Mouse (Mus musculus) forebrain, embryonic 10.5 days (tissue): ENCODE data around the gene Rreb1. TPM values are rescaled to one million over a fixed set of nuclear protein-coding genes. Genes with fewer than 3 reads are reported as not detected.
A peak's percentile ranks its signal among the peaks of the same experiment; 100 is the strongest.

ENCODE experiments used
- DNase-seq: peaks from one replicate; pipeline ENCODE4 v3.0.0-alpha.2; 2017; ENCODE audit warnings: low spot score; ENCODE audit errors: extremely low spot score
- H3K27ac ChIP-seq: fragments of 300-500 bp; sonication (generic); 2 replicates; pipeline ENCODE4 v1.5.1; 2016; ENCODE audit warnings: mild to moderate bottlenecking
- H3K27me3 ChIP-seq: fragments of 300-500 bp; sonication (generic); 2 replicates; pipeline ENCODE4 v1.6.1; 2016; ENCODE audit warnings: mild to moderate bottlenecking; ENCODE audit not compliant: poor library complexity, severe bottlenecking
- H3K36me3 ChIP-seq: fragments of 300-500 bp; sonication (generic); replicated peaks from 2 replicates; pipeline ENCODE4 v1.6.1; 2016; ENCODE audit warnings: mild to moderate bottlenecking, moderate library complexity
- H3K4me1 ChIP-seq: fragments of 300-500 bp; sonication (generic); 2 replicates; pipeline ENCODE4 v1.6.1; 2016
- H3K4me3 ChIP-seq: fragments of 300-500 bp; sonication (generic); 2 replicates; pipeline ENCODE4 v1.5.1; 2016; ENCODE audit warnings: mild to moderate bottlenecking, moderate library complexity
- H3K9me3 ChIP-seq: fragments of 300-500 bp; sonication (generic); 2 replicates; pipeline ENCODE4 v1.6.1; 2016; ENCODE audit warnings: mild to moderate bottlenecking, moderate library complexity
- WGBS: fragments of 180-500 bp; shearing (Covaris S2); methylation state at CpG from one replicate; pipeline ENCODE4 v1.1.7; 2016; 5-methylcytosine and 5-hydroxymethylcytosine counted together
- polyA plus RNA-seq: library from polyadenylated mRNA; unstranded; fragments of >200 nt; fragmentation: Nextera tagmentation; extraction: Ambion mirVana; gene quantifications from 2 replicates; pipeline ENCODE4 v1.2.1, GENCODE M21; 2016

The Rreb1 gene
- polyA plus RNA-seq, 1 experiment from 2014 or later = 6.6 TPM

DNA sequence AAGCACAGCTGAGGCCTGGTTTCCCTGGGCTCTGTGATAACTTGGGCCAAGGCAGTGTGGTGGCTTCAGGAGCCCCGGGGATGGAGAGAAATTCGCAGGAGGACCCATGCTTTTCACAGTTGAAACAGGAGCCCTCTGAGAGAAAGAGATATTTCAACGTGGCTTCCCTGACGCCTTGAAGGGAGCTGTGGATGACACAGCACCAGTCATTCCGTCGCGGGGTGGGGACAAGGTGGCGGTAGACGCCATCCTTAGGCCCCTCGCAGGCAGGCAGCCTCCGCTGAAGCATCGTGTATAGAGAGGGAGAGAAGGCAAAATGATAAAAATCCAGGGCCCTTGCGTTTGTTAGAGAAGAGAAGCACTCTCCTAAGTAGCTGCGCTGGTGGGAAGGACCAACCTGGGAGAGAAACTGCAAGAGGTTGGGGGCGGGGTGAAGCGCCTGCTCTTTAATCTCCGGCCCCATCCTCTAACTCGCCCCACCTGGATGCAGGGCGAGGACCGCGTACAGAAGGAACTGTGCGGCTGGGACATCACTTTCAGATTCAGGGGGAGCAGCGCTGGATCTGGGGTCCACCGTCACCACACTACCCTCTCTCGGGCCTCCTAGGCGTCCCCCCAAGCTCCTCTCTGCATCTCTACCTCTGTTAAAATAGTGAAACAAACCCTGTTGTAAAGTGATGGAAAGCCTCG lies 46.9 kb downstream of the Rreb1 start:
- peaks cover 53% of the 10 kb centered on the region for H3K4me1 ChIP-seq
- DNase-seq = no peak
- no peaks in the 10 kb centered on the region for H3K9me3 ChIP-seq
- no peaks in the 10 kb centered on the region for H3K36me3 ChIP-seq
- peaks cover 49% of the 10 kb centered on the region for H3K27me3 ChIP-seq
- H3K27ac ChIP-seq = peak overlapping the region; percentile 93
- H3K4me3 ChIP-seq = peak overlapping the region; percentile 85
- WGBS = 1% methylated on average over 27 of the region's 27 CpGs

DNA sequence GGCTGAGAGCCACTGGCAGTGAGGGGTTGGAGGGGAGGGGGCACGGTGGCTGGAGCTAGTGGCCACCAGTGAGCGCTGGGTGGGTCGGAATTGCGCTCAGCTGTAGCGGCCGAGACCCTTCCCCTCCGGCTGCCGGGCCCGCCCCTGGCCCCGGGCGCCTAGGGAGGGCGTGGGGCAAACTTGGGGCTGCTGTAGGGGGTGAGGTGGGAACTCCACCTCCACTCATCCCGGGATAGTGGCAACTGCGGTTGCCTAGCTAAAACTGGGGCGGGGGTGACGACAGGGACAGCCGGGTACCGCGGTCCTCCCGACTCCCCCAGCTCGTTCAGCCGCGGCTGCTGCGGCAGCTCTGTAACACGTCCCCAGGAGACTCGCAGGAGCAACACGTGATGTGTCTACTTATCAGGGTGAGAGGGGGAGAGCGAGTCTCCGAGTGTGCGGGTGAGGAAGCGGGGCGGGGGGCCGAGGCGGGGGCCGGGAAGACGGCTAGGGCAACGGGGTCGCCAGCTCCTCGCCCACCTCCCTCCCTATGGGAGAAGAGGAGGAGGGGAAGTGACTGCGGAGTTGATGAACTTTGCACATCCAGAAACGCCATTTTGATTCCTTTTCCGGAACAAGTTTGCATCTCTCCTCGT lies 47.6 kb downstream of the Rreb1 start:
- Histone ChIP-seq H3K4me3 (peak overlapping the region; percentile 85), H3K9me3 (no peaks in the 10 kb centered on the region), H3K4me1 (peaks cover 60% of the 10 kb centered on the region), H3K27ac (peak overlapping the region; percentile 93), H3K36me3 (no peaks in the 10 kb centered on the region), H3K27me3 (peaks cover 55% of the 10 kb centered on the region)
- under 1% methylated on average over 42 of the region's 43 CpGs for WGBS
- peak; percentile 76 for DNase-seq

DNA sequence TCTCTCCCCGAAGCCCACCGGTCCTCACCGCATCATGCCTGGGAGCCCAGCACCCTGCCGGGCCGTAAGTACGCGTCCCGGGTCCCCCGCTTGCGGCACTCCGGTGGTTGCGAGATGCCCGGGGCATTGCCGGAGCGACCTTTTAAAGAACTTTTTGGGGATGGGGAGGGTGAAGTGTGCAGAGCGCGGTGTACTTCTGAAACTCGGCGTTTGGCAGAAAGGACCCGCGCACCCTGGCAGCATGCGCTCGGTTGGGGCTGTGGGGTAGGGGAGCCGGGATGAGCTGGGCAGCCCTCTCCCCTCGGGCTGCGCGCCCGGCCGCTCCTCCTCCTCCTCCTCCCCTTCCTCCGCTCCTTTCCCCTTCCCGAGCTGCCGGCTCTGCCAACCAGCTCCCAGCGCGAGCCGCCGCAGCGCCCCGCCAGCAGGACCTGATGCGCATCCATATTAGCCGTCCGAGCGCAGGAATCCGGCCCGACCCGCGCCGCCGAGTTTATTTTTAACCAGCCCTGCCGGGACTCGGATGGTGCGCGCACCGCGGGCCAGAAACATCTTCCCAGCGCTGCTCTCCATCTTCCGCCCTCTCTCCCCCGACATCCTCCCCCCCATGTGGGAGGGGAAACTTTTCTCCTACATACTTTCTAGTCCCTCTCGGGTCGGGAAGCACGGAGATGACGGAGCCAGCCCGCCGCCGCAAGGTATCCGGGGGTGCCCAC lies 48.2 kb downstream of the Rreb1 start:
- Histone ChIP-seq H3K4me3 (peak overlapping the region; percentile 85), H3K36me3 (no peaks in the 10 kb centered on the region), H3K4me1 (peaks cover 65% of the 10 kb centered on the region), H3K27me3 (peaks cover 62% of the 10 kb centered on the region), H3K9me3 (no peaks in the 10 kb centered on the region), H3K27ac (peak overlapping the region; percentile 93)
- WGBS = under 1% methylated on average over 64 of the region's 65 CpGs
- DNase-seq = peak; percentile 69

DNA sequence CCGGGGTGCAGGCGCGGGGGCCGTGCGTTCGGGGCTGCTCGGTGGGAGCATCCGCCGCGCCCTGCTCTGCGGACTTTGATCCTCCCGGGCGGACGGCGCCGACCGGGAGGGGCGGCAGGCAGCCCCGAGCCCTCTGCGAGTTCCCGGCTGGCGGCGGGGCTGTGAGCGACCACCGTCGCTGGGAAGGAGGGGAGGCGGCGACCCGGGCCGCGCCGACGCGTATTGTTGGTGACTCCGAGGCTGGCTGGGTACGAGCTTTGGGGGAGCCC lies 48.7 kb downstream of the Rreb1 start:
- peaks cover 68% of the 10 kb centered on the region for H3K4me1 ChIP-seq

DNA sequence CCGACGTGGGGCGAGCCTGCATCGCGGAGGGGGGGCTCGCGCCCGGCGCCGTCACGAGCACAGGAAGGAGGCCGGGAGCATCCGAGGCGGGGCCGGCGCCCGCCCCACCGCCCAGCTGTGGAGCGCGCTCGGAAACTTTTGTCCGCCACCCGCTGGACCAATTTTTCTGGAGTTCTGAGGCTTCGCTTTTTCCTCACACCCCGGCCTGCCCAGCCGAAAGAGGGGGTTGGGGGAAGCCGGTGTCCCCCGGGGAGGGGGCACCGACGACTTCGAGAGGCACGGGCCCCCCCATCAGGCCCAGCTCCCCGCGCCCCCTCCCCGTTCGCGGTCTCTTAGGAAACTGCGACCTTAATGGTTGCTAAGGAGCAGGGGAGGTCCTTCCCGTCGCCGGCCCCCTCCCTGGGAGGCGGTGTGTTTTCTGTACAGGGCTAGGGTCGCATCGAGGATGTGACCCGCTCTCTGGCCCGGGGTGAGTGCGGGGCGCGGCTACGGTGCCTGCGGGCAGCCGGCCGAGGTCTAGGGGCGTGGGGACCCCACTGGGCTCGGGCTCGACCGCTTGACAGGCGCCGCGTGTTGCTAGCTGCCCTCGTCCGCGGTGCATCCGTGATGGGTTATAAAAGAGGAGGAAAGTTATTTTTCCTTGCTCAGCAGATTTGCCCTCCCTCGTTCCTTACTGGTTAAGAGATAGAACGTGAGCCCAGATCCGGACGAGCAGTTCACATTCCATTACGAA lies 49.2 kb downstream of the Rreb1 start:
- Histone ChIP-seq H3K36me3 (no peaks in the 10 kb centered on the region), H3K9me3 (no peaks in the 10 kb centered on the region), H3K27me3 (peaks cover 72% of the 10 kb centered on the region), H3K4me3 (peak overlapping the region; percentile 85), H3K27ac (peak overlapping the region; percentile 93), H3K4me1 (peaks cover 73% of the 10 kb centered on the region)
- WGBS = under 1% methylated on average over 69 of the region's 69 CpGs
- DNase-seq = peak; percentile 73

More for the DNA sequence above, 48.7 kb downstream of the Rreb1 start:
- H3K36me3 ChIP-seq = no peaks in the 10 kb centered on the region
- H3K27ac ChIP-seq = peak overlapping the region; percentile 93
- DNase-seq = no peak
- H3K27me3 ChIP-seq = peaks cover 67% of the 10 kb centered on the region
- H3K4me3 ChIP-seq = peak overlapping the region; percentile 85
- WGBS = under 1% methylated on average over 36 of the region's 36 CpGs
- no peaks in the 10 kb centered on the region for H3K9me3 ChIP-seq

DNA sequence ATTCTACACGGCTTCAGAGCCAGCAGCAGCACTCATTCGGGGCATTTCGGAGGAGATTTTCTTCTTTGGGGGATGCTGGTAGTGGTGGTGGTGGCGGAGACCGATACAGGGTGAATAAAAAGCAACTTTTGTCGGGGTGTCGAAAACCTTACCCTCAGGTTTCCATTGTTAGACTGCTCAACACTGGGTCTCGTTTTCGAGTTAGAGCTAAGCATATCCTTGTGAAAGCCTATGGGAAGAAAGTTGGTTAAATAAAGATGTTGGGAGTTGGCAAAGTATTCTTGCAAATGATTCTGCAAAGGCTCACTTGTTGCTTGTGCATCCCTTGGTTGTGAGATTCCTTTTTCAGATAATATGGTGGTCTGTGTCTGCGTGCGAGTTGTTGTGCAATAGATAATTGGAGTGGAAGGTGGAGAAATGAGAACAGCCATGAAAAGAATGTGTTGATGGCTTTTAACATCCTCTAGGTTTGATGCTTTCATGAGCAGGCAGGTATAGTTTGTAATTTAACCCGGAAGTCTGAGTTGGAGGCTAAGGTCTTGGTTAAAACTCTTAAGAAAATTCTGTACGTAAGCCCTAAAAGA lies 49.9 kb downstream of the Rreb1 start:
- H3K36me3 ChIP-seq = no peaks in the 10 kb centered on the region
- peaks cover 79% of the 10 kb centered on the region for H3K4me1 ChIP-seq
- peak overlapping the region; percentile 93 for H3K27ac ChIP-seq
- DNase-seq = no peak
- H3K27me3 ChIP-seq = peaks cover 78% of the 10 kb centered on the region
- no peaks in the 10 kb centered on the region for H3K9me3 ChIP-seq
- H3K4me3 ChIP-seq = peak overlapping the region; percentile 85
- 2% methylated on average over 13 of the region's 13 CpGs for WGBS

DNA sequence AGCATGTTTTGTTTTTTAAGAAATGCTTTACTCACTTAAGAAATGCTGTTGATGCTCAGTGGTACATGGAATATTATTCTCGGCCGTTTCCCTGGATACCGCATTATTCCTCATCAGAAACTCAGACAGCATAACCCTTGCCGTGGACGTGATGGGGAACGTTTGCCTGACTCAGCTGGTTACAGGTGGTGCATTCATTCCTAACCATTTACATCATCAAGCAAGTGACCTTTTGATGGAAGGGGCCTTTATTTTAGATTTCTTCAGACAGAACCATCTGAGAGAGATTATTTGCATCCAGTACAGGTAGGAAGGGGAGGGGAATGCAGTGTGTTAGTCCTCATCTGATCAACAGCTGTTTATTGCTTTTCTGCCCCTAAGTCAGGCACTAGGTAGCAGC lies 50.7 kb downstream of the Rreb1 start:
- Histone ChIP-seq H3K4me1 (peaks cover 88% of the 10 kb centered on the region), H3K36me3 (no peaks in the 10 kb centered on the region), H3K9me3 (no peaks in the 10 kb centered on the region), H3K4me3 (0 out of 2 replicates have a peak overlapping the region, but pooled peaks have one; percentile 5), H3K27me3 (peaks cover 76% of the 10 kb centered on the region), H3K27ac (no peak overlapping the region)
- DNase-seq = no peak
- WGBS = 18% methylated on average over 6 of the region's 6 CpGs

DNA sequence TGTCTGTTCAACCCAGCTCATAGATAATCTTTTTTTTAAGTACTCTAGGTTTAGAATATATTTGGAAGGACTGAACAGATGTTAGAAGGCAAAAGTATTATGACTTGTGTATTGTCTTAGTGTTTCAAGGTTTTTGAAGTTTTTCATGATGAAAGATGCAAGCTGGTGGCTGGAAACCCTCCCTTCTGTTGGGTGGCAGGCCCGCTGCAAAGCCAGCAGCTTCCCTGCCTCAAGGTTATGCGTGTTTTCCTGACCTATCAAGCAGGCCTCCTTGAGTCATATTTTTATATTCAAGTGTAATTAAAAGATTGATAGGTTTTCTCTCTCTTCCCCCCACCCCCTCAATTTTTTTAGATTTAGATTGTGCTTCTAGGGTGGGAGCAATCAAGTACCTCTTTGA lies 52.1 kb downstream of the Rreb1 start:
- 39% methylated on average over 2 of the region's 2 CpGs for WGBS
- Histone ChIP-seq H3K4me3 (no peak overlapping the region), H3K27ac (no peak overlapping the region), H3K27me3 (peaks cover 63% of the 10 kb centered on the region), H3K9me3 (no peaks in the 10 kb centered on the region), H3K4me1 (peaks cover 79% of the 10 kb centered on the region), H3K36me3 (no peaks in the 10 kb centered on the region)
- DNase-seq = no peak

DNA sequence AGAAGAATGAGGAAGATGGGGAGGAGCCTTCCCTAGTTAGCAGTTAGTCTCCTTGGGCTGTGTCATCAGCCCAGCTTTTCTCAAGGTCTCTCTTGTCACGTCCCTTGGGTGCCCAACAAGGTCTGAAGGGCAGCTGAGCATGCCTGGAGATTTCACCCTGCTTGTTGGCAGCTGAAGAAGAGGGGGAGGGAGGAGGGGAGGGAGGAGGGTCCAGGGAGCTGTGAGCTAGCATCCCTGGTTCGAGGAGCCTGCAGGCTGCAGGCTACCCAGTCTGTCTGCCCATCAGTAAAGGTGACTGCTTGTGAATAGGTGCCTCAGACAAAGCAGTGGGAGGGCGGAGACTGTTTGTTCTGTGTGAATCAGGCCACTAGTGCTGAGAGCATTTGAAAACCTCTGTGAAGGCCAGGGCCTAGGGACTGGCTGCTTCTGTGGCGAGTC lies 52.7 kb downstream of the Rreb1 start:
- Histone ChIP-seq H3K27me3 (peaks cover 59% of the 10 kb centered on the region), H3K27ac (peak overlapping the region; percentile 35; the same call in 1 of the 2 replicates), H3K4me1 (peaks cover 73% of the 10 kb centered on the region), H3K36me3 (no peaks in the 10 kb centered on the region), H3K4me3 (no peak overlapping the region), H3K9me3 (no peaks in the 10 kb centered on the region)
- 10% methylated on average over 4 of the region's 4 CpGs for WGBS
- no peak for DNase-seq

DNA sequence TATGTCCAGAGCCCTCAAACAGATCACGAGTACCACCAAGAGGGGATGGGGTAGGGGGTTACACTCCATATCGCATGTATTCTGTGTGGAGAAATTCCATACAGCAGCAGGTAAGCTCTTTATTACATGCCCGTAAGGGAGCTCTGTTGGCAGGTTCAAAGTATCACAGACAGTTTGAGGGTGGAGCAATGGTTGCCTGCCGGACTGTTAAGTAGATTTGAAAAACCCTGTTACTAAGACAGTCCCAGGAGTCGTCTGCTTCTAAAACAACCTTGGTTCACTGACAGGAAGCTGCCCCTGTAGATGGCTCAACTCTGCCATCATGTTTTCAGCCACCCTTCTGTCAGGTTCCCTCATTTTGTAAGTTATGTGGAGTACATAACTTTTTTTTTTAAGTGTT lies 54.3 kb downstream of the Rreb1 start:
- Histone ChIP-seq H3K4me3 (no peak overlapping the region), H3K27me3 (peaks cover 59% of the 10 kb centered on the region), H3K4me1 (peaks cover 64% of the 10 kb centered on the region), H3K36me3 (no peaks in the 10 kb centered on the region), H3K27ac (no peak overlapping the region), H3K9me3 (no peaks in the 10 kb centered on the region)
- DNase-seq = no peak
- WGBS = 31% methylated on average over 5 of the region's 5 CpGs

DNA sequence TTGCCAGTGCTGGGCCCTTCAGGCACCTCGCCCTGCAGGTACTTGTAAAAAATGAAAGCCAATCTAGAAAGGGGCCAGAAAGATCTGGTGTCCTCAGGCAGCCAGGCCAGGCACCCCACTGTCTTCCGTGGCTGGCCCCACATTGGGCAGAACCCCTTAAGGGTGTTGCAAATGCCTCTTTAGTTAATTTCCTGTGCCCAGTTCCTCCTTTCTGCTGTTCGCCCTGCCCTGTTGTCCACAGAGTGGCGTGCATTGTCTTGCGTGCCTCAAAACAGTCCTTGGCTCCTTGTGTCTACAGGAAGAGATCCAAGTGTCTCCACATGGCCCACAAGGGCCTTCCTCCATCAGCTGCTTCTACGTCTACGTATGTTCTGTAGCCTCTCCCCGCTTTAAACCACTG lies 55.3 kb downstream of the Rreb1 start:
- DNase-seq = no peak
- Histone ChIP-seq H3K4me1 (peaks cover 54% of the 10 kb centered on the region), H3K9me3 (no peaks in the 10 kb centered on the region), H3K27ac (no peak overlapping the region), H3K27me3 (peaks cover 51% of the 10 kb centered on the region), H3K4me3 (no peak overlapping the region), H3K36me3 (no peaks in the 10 kb centered on the region)
- whole genome bisulfite sequencing = 68% methylated on average over 8 of the region's 8 CpGs

DNA sequence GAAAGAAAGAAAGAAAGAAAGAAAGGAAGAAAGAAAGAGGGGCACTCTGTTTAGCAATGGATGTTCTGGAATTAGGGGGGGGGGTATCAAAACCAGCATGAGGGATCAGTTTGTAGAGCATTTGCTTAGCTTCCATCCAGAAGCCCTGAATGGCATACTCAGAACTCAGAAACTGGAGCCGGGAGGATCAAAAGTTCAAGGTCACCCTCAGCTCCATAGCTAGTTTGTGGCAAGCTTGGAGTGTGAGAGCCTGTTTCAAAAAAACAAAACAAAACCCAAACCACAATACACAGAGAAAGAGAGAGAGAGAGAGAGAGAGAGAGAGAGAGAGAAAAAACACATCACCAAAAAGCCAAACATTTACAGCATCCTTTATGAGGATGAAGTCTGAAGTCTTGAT lies 57.1 kb downstream of the Rreb1 start:
- peaks cover 36% of the 10 kb centered on the region for H3K4me1 ChIP-seq
- 96% methylated on average over 1 of the region's 1 CpGs for WGBS
- H3K27me3 ChIP-seq = peaks cover 33% of the 10 kb centered on the region
- H3K4me3 ChIP-seq = no peak overlapping the region
- H3K9me3 ChIP-seq = no peaks in the 10 kb centered on the region
- peaks cover 5% of the 10 kb centered on the region; the same call in 1 of the 2 replicates for H3K36me3 ChIP-seq
- no peak overlapping the region for H3K27ac ChIP-seq
- no peak for DNase-seq
